Mouse (Mus musculus): ENCODE data around the gene Gm42420. TPM values are rescaled to one million over a fixed set of nuclear protein-coding genes. Genes with fewer than 3 reads are reported as not detected.

Gene Gm42420
- total and polyA plus RNA-seq, 2 experiments from 2014 or later = 0.53 TPM; not detected in 1

DNA sequence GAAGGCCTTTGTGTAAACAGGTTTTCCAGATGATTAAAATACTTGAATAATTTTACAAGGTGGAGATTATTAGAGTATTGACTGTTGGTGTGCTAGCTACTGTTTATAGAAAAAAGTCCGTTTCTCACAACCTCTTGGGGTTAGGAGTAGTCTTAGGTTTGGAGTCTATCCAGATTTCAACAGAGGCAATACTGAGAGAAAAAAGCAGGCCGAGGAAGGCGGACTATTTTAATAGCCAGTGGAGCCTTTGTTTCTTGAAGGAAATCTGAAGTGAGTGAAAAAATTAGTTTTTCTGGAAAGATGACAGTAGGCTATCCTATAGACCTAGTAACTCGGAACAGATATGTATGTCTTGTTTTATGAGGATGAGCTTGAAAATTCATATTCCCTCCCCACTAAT lies 5.9 kb downstream of the Gm42420 start:
- WGBS = 91% methylated on average over 4 of the region's 4 CpGs
- no peak overlapping the region for H3K4me2 ChIP-seq (ENCODE audit: low read depth)
- no peaks in the 10 kb centered on the region for H3K27me3 ChIP-seq (ENCODE audit: insufficient read depth, low read length)
- no peak for DNase-seq
- peaks cover 9% of the 10 kb centered on the region; the same call in 1 of the 2 replicates for H3K4me1 ChIP-seq (ENCODE audit: insufficient read depth)
- H3K36me3 ChIP-seq (ENCODE audit: insufficient read depth) = peaks cover 37% of the 10 kb centered on the region
- no peaks in the 10 kb centered on the region for H3K9me3 ChIP-seq (ENCODE audit: low read length)
- no peak for TF ChIP-seq CTCF (IDR thresholded peaks at IDR 0.05; ENCODE audit: low read depth)
- no peak overlapping the region for H3K27ac ChIP-seq (ENCODE audit: low read depth, low read length)
- H3K4me3 ChIP-seq (ENCODE audit: low read depth, low read length) = no peak overlapping the region
- H3K9ac ChIP-seq = no peak overlapping the region
- no peak for ATAC-seq

DNA sequence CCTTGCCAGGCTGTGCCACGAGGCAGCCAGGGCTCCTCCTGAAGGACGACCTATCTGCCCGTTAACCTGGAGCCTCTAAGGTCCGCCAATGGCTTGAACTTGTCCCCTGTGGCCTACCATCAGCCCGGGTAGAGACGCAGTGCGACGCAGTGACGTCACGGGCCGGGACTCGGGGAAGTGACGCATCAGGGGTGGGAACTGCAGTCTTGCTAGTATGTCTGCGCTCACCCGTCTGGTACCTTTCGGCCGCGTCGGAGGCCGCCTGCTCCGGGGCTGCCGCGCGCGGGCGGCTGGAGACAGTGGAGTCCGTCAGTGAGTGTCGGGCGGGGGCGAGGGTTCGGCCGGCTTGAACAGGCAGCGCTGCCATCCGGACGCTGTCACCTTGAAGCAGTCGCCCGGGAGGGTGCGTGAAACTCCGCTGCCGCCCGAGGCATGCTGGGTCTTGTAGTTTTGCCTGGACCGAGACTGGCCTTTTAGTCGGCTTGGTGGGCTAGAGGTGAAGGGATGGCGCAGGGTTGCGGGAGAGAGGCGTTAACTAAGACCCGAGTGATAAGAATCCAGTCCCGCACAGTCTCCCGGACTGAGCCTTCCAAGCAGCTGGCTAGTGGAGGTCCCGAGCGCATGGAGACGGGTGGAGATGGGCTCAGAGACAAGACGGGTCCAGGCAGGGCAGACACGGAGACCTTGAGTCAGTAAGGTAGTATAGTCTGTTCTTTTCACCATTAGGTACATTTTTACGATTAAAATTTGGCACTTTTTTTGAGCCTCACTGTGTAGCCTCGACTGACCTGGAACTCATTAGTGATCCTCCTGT lies 7.1 kb downstream of the Gm42420 start, which contains the start of gene Ndufb2:
Gene Ndufb2 (plus strand): TSS at position 174 of the 814 bp plus-strand sequence.
- 2% methylated on average over 49 of the region's 56 CpGs for WGBS
- peaks cover 9% of the 10 kb centered on the region; the same call in 1 of the 2 replicates for H3K4me1 ChIP-seq (ENCODE audit: insufficient read depth)
- H3K9ac ChIP-seq = peak within 1 kb of the TSS; percentile 90
- H3K36me3 ChIP-seq (ENCODE audit: insufficient read depth) = peaks cover 32% of the 10 kb centered on the region
- TF ChIP-seq CTCF (IDR thresholded peaks at IDR 0.05; ENCODE audit: low read depth) = no peak
- peak; percentile 99 for ATAC-seq
- H3K27me3 ChIP-seq (ENCODE audit: insufficient read depth, low read length) = no peaks in the 10 kb centered on the region
- no peaks in the 10 kb centered on the region for H3K9me3 ChIP-seq (ENCODE audit: low read length)
- peak within 1 kb of the TSS; percentile 92 for H3K27ac ChIP-seq (ENCODE audit: low read depth, low read length)
- H3K4me3 ChIP-seq (ENCODE audit: low read depth, low read length) = peak within 1 kb of the TSS; percentile 90
- DNase-seq = peak; percentile 97
- peak within 1 kb of the TSS; percentile 66 for H3K4me2 ChIP-seq (ENCODE audit: low read depth)

DNA sequence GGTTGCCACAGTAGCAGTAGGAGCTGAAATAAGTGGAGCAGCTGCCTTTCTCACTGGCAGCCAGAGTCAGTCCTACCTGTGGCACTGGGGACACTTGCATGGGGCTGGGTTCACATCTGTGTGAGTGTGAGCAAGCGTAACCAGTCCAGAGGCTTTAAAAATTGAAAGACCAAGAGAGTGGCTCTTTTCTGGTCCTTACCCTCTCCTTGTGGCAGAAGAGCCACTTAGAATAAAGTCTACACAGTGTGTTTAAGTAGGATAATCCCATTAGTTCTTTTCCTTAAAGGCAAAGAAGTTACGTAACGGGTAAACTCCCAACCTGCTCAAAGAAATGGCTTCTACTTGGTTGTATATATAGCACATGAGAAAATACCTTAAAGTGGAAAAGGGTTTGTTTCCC lies 15.3 kb downstream of the Gm42420 start:
- Histone ChIP-seq H3K4me2 (ENCODE audit: low read depth) (no peak overlapping the region), H3K4me3 (ENCODE audit: low read depth, low read length) (no peak overlapping the region), H3K9ac (no peak overlapping the region), H3K36me3 (ENCODE audit: insufficient read depth) (peaks cover 43% of the 10 kb centered on the region), H3K9me3 (ENCODE audit: low read length) (no peaks in the 10 kb centered on the region), H3K4me1 (ENCODE audit: insufficient read depth) (no peaks in the 10 kb centered on the region), H3K27ac (ENCODE audit: low read depth, low read length) (no peak overlapping the region), H3K27me3 (ENCODE audit: insufficient read depth, low read length) (no peaks in the 10 kb centered on the region)
- WGBS = 92% methylated on average over 3 of the region's 3 CpGs
- no peak for DNase-seq
- TF ChIP-seq CTCF (IDR thresholded peaks at IDR 0.05; ENCODE audit: low read depth) = no peak
- ATAC-seq = no peak

DNA sequence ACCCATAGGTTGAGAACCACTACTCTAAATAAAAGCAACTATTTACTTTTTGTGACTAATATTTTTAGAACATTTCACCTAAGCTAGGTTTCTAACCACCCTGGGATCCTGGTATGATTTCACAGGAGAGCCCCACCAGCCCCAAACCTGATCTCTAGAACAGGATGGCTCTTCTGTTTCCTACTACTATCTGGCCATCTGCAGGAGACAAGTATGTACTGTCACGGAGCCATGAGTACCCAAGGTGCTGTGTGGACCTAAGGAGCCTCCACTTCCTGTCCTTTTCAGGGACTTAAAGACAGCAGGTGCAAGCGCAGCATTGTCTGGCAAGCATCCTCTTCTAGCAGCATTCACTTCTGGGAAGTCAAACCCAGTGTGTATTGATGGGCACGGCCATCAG lies 16.3 kb downstream of the Gm42420 start:
- H3K4me3 ChIP-seq (ENCODE audit: low read depth, low read length) = no peak overlapping the region
- H3K9me3 ChIP-seq (ENCODE audit: low read length) = no peaks in the 10 kb centered on the region
- no peak overlapping the region for H3K4me2 ChIP-seq (ENCODE audit: low read depth)
- H3K36me3 ChIP-seq (ENCODE audit: insufficient read depth) = peaks cover 43% of the 10 kb centered on the region
- no peaks in the 10 kb centered on the region for H3K27me3 ChIP-seq (ENCODE audit: insufficient read depth, low read length)
- no peak overlapping the region for H3K9ac ChIP-seq
- TF ChIP-seq CTCF (IDR thresholded peaks at IDR 0.05; ENCODE audit: low read depth) = no peak
- ATAC-seq (no peak), DNase-seq (no peak)
- no peaks in the 10 kb centered on the region for H3K4me1 ChIP-seq (ENCODE audit: insufficient read depth)
- no peak overlapping the region for H3K27ac ChIP-seq (ENCODE audit: low read depth, low read length)
- 87% methylated on average over 3 of the region's 3 CpGs for WGBS

DNA sequence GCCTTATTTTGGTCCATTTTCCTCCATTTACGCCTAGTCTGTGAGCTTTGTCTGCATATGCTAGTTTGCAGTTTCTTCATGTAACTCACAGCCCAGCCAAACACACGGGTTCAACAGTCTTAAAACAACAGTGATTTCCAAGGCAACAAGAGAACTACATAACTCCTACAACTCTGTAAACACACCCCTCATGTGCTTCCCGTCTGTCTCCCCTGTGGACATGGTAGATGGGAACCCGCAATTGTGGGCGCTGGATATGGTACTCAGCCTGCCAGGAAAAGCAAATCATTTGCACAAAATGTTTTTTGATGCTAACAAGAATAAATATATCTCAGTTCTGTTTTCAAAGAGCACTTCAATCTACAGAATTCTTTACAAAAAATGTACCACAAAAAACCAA lies 19.0 kb downstream of the Gm42420 start:
- H3K9ac ChIP-seq = no peak overlapping the region
- WGBS = 73% methylated on average over 5 of the region's 5 CpGs
- peaks cover 25% of the 10 kb centered on the region for H3K36me3 ChIP-seq (ENCODE audit: insufficient read depth)
- no peaks in the 10 kb centered on the region for H3K27me3 ChIP-seq (ENCODE audit: insufficient read depth, low read length)
- H3K27ac ChIP-seq (ENCODE audit: low read depth, low read length) = no peak overlapping the region
- no peak for TF ChIP-seq CTCF (IDR thresholded peaks at IDR 0.05; ENCODE audit: low read depth)
- no peak for ATAC-seq
- no peaks in the 10 kb centered on the region for H3K4me1 ChIP-seq (ENCODE audit: insufficient read depth)
- H3K4me3 ChIP-seq (ENCODE audit: low read depth, low read length) = no peak overlapping the region
- H3K4me2 ChIP-seq (ENCODE audit: low read depth) = no peak overlapping the region
- H3K9me3 ChIP-seq (ENCODE audit: low read length) = no peaks in the 10 kb centered on the region
- no peak for DNase-seq

GRCm38 (mm10) chr6:39606056-39606455 lies 20.5 kb downstream of the Gm42420 start:
- WGBS = 87% methylated on average over 6 of the region's 6 CpGs
- Histone ChIP-seq H3K27ac (ENCODE audit: low read depth, low read length) (no peak overlapping the region), H3K27me3 (ENCODE audit: insufficient read depth, low read length) (no peaks in the 10 kb centered on the region), H3K36me3 (ENCODE audit: insufficient read depth) (peaks cover 18% of the 10 kb centered on the region), H3K4me3 (ENCODE audit: low read depth, low read length) (no peak overlapping the region), H3K9me3 (ENCODE audit: low read length) (no peaks in the 10 kb centered on the region), H3K4me1 (ENCODE audit: insufficient read depth) (no peaks in the 10 kb centered on the region), H3K4me2 (ENCODE audit: low read depth) (no peak overlapping the region), H3K9ac (no peak overlapping the region)
- ATAC-seq (no peak), DNase-seq (no peak)
- TF ChIP-seq CTCF (IDR thresholded peaks at IDR 0.05; ENCODE audit: low read depth) = no peak

DNA sequence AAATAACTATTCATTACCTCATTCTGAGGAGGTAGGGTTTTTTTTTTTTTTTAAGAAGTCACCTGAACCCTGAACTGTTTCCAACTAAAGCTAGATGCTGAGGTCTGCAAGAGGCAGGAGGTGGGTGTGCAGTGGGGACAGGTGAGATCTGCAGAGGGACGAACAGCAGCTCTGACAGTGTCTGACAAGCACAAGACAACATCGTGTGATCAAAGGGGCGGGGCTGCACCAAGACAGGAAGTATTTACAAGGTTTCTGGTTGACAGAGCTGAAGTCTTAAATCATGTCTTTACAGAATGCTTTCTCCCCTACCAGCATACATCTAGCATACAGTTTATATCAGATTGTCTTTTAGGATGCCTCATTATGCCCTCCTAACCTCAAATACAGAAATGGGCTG lies 21.3 kb downstream of the Gm42420 start:
- H3K4me1 ChIP-seq (ENCODE audit: insufficient read depth) = no peaks in the 10 kb centered on the region
- no peaks in the 10 kb centered on the region for H3K27me3 ChIP-seq (ENCODE audit: insufficient read depth, low read length)
- no peak overlapping the region for H3K27ac ChIP-seq (ENCODE audit: low read depth, low read length)
- H3K9ac ChIP-seq = no peak overlapping the region
- ATAC-seq (no peak), DNase-seq (no peak)
- WGBS = 78% methylated on average over 3 of the region's 3 CpGs
- H3K4me3 ChIP-seq (ENCODE audit: low read depth, low read length) = no peak overlapping the region
- H3K9me3 ChIP-seq (ENCODE audit: low read length) = no peaks in the 10 kb centered on the region
- no peak overlapping the region for H3K4me2 ChIP-seq (ENCODE audit: low read depth)
- TF ChIP-seq CTCF (IDR thresholded peaks at IDR 0.05; ENCODE audit: low read depth) = no peak
- peaks cover 18% of the 10 kb centered on the region for H3K36me3 ChIP-seq (ENCODE audit: insufficient read depth)

All from forebrain, postnatal 0 days (tissue).